Mouse (Mus musculus) limb, embryonic 14.5 days (tissue): ENCODE measurements around the gene Rab8b. TPM values are rescaled to one million over a fixed set of nuclear protein-coding genes. Genes with fewer than 3 reads are reported as not detected.
"Not testable (repeated sequence)": the region's sequence is repeated elsewhere in the genome, so short reads cannot be mapped to it uniquely, and the experiment has no call there.

Source experiments
- ATAC-seq: fragments of 200-750 bp; cut with Nextera tagmentation; 2 replicates; pipeline ENCODE4 v1.8.0; 2017; ENCODE audit warnings: low read depth, moderate number of reproducible peaks, moderate TSS enrichment; ENCODE audit not compliant: low FRiP score
- DNase-seq: peaks from one replicate; pipeline ENCODE4 v3.0.0-alpha.2; 2015; ENCODE audit warnings: low spot score
- H3K27ac ChIP-seq: fragments of 300-500 bp; sonication (generic); replicated peaks from 2 replicates; pipeline ENCODE4 v1.5.1; 2014; ENCODE audit warnings: low read depth, mild to moderate bottlenecking, low read length, moderate library complexity, mixed read lengths
- H3K27me3 ChIP-seq: fragments of 300-500 bp; sonication (generic); 2 replicates; pipeline ENCODE4 v1.6.1; 2014; ENCODE audit warnings: low read length, mixed read lengths; ENCODE audit not compliant: control insufficient read depth, insufficient read depth
- H3K36me3 ChIP-seq: fragments of 300-500 bp; sonication (generic); 2 replicates; pipeline ENCODE4 v1.6.1; 2014; ENCODE audit warnings: mild to moderate bottlenecking, low read length, moderate library complexity, mixed read lengths; ENCODE audit not compliant: control insufficient read depth, insufficient read depth
- H3K4me1 ChIP-seq: fragments of 300-500 bp; sonication (generic); 2 replicates; pipeline ENCODE4 v1.6.1; 2014; ENCODE audit warnings: antibody characterized with exemption, low read length, mixed read lengths; ENCODE audit not compliant: control insufficient read depth, insufficient read depth
- H3K4me2 ChIP-seq: fragments of 300-500 bp; sonication (generic); replicated peaks from 2 replicates; pipeline ENCODE4 v1.6.1; 2014; ENCODE audit warnings: low read depth, mild to moderate bottlenecking, low read length, moderate library complexity; ENCODE audit not compliant: severe bottlenecking
- H3K4me3 ChIP-seq: fragments of 300-500 bp; sonication (generic); replicated peaks from 2 replicates; pipeline ENCODE4 v1.5.1; 2014; ENCODE audit warnings: low read length
- H3K9ac ChIP-seq: fragments of 300-500 bp; sonication (generic); 2 replicates; pipeline ENCODE4 v1.6.1; 2014; ENCODE audit warnings: mild to moderate bottlenecking, low read depth, low read length, moderate library complexity; ENCODE audit not compliant: severe bottlenecking
- H3K9me3 ChIP-seq: fragments of 300-500 bp; sonication (generic); 2 replicates; pipeline ENCODE4 v1.6.1; 2016; ENCODE audit warnings: low read length; ENCODE audit not compliant: control insufficient read depth
- POLR2A ChIP-seq: fragments of 200-500 bp; IDR thresholded peaks from 2 replicates; pipeline ENCODE4 v1.8.0; 2012; ENCODE audit warnings: inconsistent platforms, mild to moderate bottlenecking, moderate library complexity, borderline replicate concordance; ENCODE audit not compliant: insufficient read depth, insufficient read length; ENCODE audit errors: extremely low read depth
- WGBS: fragments of 180-500 bp; shearing (Covaris S2); extraction: QIAGEN DNeasy Blood & Tissue Kit; methylation state at CpG from one replicate; pipeline ENCODE4 v1.1.7; 2014; 5-methylcytosine and 5-hydroxymethylcytosine counted together
- polyA plus RNA-seq, 2 experiments: library from polyadenylated mRNA; depleted of rRNA in 1 of 2; stranded (reverse) in 1 of 2; unstranded in 1 of 2; fragments of >200 nt; fragmentation: Nextera tagmentation in 1 of 2; extraction: Ambion mirVana in 1 of 2; gene quantifications; 2 replicates each; pipeline versions ENCODE4 v1.2.1 to v1.2.3; 2012 to 2014

Rab8b gene
- polyA plus RNA-seq, 2 experiments: 14.3 to 15.4 TPM

GRCm38 (mm10) chr9:66895035-66895779 lies 24.3 kb downstream of the Rab8b start:
- 78% methylated on average over 10 of the region's 10 CpGs for WGBS
- H3K27me3 ChIP-seq: no peaks in the 10 kb centered on the region
- H3K9me3 ChIP-seq: no peaks in the 10 kb centered on the region
- no peak for TF ChIP-seq POLR2A
- H3K9ac ChIP-seq: no peak overlapping the region
- H3K4me3 ChIP-seq: no peak overlapping the region
- 0 out of 2 replicates have a peak, but pooled peaks cover 2% of the 10 kb centered on the region for H3K4me1 ChIP-seq
- no peaks in the 10 kb centered on the region for H3K36me3 ChIP-seq
- ATAC-seq: no peak
- DNase-seq: no peak
- no peak overlapping the region for H3K27ac ChIP-seq
- H3K4me2 ChIP-seq: no peak overlapping the region

GRCm38 (mm10) chr9:66894421-66894820 lies 25.1 kb downstream of the Rab8b start:
- 88% methylated on average over 1 of the region's 1 CpGs for WGBS
- ATAC-seq: no peak

GRCm38 (mm10) chr9:66892456-66892855 lies 27.0 kb downstream of the Rab8b start:
- WGBS: 99% methylated on average over 4 of the region's 4 CpGs

More at GRCm38 (mm10) chr9:66894421-66894820, 25.1 kb downstream of the Rab8b start:
- no peak overlapping the region for H3K4me2 ChIP-seq
- 0 out of 2 replicates have a peak, but pooled peaks cover 2% of the 10 kb centered on the region for H3K4me1 ChIP-seq
- no peaks in the 10 kb centered on the region for H3K9me3 ChIP-seq
- TF ChIP-seq POLR2A: no peak
- DNase-seq: no peak
- H3K4me3 ChIP-seq: no peak overlapping the region
- H3K27me3 ChIP-seq: no peaks in the 10 kb centered on the region
- no peak overlapping the region for H3K9ac ChIP-seq
- H3K27ac ChIP-seq: no peak overlapping the region
- H3K36me3 ChIP-seq: no peaks in the 10 kb centered on the region

GRCm38 (mm10) chr9:66887960-66888610 lies 31.4 kb downstream of the Rab8b start:
- Histone ChIP-seq H3K36me3 (no peaks in the 10 kb centered on the region), H3K9me3 (no peaks in the 10 kb centered on the region), H3K9ac (no peak overlapping the region), H3K4me2 (no peak overlapping the region), H3K27me3 (no peaks in the 10 kb centered on the region), H3K4me1 (peaks cover 4% of the 10 kb centered on the region), H3K27ac (no peak overlapping the region), H3K4me3 (no peak overlapping the region)
- TF ChIP-seq POLR2A: no peak
- WGBS: 52% methylated on average over 6 of the region's 6 CpGs
- ATAC-seq (no peak), DNase-seq (no peak)

More at GRCm38 (mm10) chr9:66892456-66892855, 27.0 kb downstream of the Rab8b start:
- not testable (repeated sequence) for H3K4me3 ChIP-seq, DNase-seq, H3K9me3 ChIP-seq, H3K4me2 ChIP-seq, ATAC-seq, H3K9ac ChIP-seq, H3K27me3 ChIP-seq, H3K36me3 ChIP-seq, H3K4me1 ChIP-seq, H3K27ac ChIP-seq

GRCm38 (mm10) chr9:66887301-66887902 lies 32.1 kb downstream of the Rab8b start:
- Histone ChIP-seq H3K9me3 (no peaks in the 10 kb centered on the region), H3K4me1 (peaks cover 4% of the 10 kb centered on the region), H3K9ac (no peak overlapping the region), H3K4me2 (no peak overlapping the region), H3K36me3 (no peaks in the 10 kb centered on the region), H3K27ac (no peak overlapping the region), H3K4me3 (no peak overlapping the region), H3K27me3 (no peaks in the 10 kb centered on the region)
- DNase-seq: no peak
- no peak for ATAC-seq
- WGBS: 44% methylated on average over 8 of the region's 8 CpGs
- no peak for TF ChIP-seq POLR2A
